Mouse (Mus musculus) kidney, embryonic 15.5 days (tissue): ENCODE data around the gene Kcne3. TPM values are rescaled to one million over a fixed set of nuclear protein-coding genes. Genes with fewer than 3 reads are reported as not detected.

Experiments used
- ATAC-seq: fragments of 200-750 bp; cut with Nextera tagmentation; replicated peaks from 2 replicates; pipeline ENCODE4 v1.8.0; 2017; ENCODE audit warnings: moderate TSS enrichment; ENCODE audit not compliant: low FRiP score
- H3K27ac ChIP-seq: fragments of 300-500 bp; sonication (generic); 2 replicates; pipeline ENCODE4 v1.5.1; 2015; ENCODE audit warnings: mild to moderate bottlenecking, inconsistent platforms
- H3K27me3 ChIP-seq: fragments of 300-500 bp; sonication (generic); 2 replicates; pipeline ENCODE4 v1.6.1; 2015; ENCODE audit warnings: inconsistent platforms
- H3K36me3 ChIP-seq: fragments of 300-500 bp; sonication (generic); 2 replicates; pipeline ENCODE4 v1.6.1; 2015; ENCODE audit warnings: inconsistent platforms
- H3K4me1 ChIP-seq: fragments of 300-500 bp; sonication (generic); 2 replicates; pipeline ENCODE4 v1.6.1; 2015; ENCODE audit warnings: inconsistent platforms
- H3K4me2 ChIP-seq: fragments of 300-500 bp; sonication (generic); 2 replicates; pipeline ENCODE4 v1.6.1; 2015; ENCODE audit warnings: moderate library complexity, mild to moderate bottlenecking, inconsistent platforms
- H3K4me3 ChIP-seq: fragments of 300-500 bp; sonication (generic); replicated peaks from 2 replicates; pipeline ENCODE4 v1.5.1; 2015; ENCODE audit warnings: mild to moderate bottlenecking, inconsistent platforms
- H3K9ac ChIP-seq: fragments of 300-500 bp; sonication (generic); 2 replicates; pipeline ENCODE4 v1.6.1; 2015; ENCODE audit warnings: mild to moderate bottlenecking, inconsistent platforms
- H3K9me3 ChIP-seq: fragments of 300-500 bp; sonication (generic); replicated peaks from 2 replicates; pipeline ENCODE4 v1.6.1; 2016; ENCODE audit warnings: inconsistent platforms
- WGBS: fragments of 180-500 bp; shearing (Covaris S2); methylation state at CpG from one replicate; pipeline ENCODE4 v1.1.7; 2015; ENCODE audit warnings: mixed read lengths; 5-methylcytosine and 5-hydroxymethylcytosine counted together
- polyA plus RNA-seq: library from polyadenylated mRNA; unstranded; fragments of >200 nt; fragmentation: Nextera tagmentation; extraction: Ambion mirVana; gene quantifications from 2 replicates; pipeline ENCODE4 v1.2.1, GENCODE M21; 2015

The Kcne3 gene
- polyA plus RNA-seq, 1 experiment from 2014 or later: 5.1 TPM

DNA sequence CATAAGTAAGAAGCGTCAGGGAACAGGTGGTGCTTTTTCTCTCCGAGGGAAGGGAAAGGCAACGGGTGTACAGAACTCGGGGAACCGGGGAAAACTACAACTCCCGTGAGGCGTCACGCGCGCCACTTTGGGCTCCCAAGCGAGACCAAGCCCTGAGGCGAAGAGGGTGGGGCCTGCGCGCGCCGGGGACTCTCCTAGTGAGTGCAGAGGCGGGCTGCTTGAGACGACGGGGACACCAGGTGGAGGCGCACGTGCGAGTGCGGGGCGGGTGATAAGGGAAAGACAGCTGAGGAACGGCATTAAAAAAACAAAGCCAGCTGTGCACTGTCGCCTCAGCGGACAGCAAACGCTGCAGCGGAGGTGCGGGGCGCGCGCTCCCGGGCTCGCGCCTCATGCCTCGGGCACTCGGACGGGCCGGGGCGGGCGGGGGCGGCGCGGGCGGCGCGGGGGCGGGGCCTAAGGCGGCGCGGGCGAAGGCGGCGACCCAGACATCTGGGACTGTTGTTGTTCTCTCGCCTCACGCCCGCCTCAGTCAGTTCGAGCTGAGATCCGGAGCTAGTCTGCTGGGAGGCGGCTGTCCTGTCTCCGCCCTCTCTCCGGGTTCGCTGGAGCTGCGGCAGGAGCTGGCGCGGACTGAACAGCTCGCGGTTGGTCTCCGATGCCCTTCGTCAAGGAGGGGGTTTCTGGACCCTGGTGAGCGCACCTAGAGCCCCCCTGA lies 51.0 kb downstream of the Kcne3 start, which contains the start of gene Pgm2l1:
Gene Pgm2l1, plus strand, starts transcription at position 237 of the 718 bp plus-strand sequence.
- H3K4me3 ChIP-seq: peak within 1 kb of the TSS; percentile 69
- under 1% methylated on average over 63 of the region's 72 CpGs for WGBS
- no peaks in the 10 kb centered on the region for H3K9me3 ChIP-seq
- H3K4me2 ChIP-seq: peak within 1 kb of the TSS; percentile 98
- H3K4me1 ChIP-seq: peaks cover 10% of the 10 kb centered on the region
- ATAC-seq: peak; percentile 99
- H3K9ac ChIP-seq: peak within 1 kb of the TSS; percentile 63
- H3K27me3 ChIP-seq: peaks cover 2% of the 10 kb centered on the region; the same call in 1 of the 2 replicates
- H3K36me3 ChIP-seq: no peaks in the 10 kb centered on the region
- H3K27ac ChIP-seq: peak within 1 kb of the TSS; percentile 93

DNA sequence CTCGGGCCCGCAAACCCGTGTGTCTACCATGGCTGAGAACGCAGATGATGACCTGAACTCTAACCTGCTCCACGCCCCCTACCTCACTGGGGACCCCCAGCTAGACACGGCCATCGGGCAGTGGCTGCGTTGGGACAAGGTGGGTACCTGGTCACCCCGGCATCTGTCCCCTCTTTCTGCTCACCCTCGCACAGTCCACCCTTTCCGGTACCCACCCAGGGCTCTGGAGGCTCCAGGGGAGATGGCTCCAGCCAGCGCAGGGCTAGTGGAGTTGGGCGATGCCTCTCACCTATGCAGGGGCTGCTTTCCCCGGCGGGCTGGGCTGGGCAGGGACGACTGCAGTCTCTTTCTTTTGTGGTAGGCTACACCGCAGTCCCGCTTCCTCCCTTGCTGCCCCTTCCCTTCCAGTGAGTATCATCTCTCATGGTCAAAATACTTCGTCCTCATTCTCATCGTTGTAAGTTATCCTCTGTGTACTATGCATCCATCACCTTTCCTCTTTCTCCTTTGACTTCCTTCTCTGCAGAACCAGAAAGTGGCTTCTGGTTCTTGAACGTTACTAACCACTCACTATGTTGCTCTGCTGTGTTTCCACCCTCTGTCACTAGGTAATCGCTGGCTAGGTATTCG lies 51.7 kb downstream of the Kcne3 start:
- ATAC-seq: peak; percentile 52
- H3K9ac ChIP-seq: peak overlapping the region; percentile 63
- no peaks in the 10 kb centered on the region for H3K9me3 ChIP-seq

DNA sequence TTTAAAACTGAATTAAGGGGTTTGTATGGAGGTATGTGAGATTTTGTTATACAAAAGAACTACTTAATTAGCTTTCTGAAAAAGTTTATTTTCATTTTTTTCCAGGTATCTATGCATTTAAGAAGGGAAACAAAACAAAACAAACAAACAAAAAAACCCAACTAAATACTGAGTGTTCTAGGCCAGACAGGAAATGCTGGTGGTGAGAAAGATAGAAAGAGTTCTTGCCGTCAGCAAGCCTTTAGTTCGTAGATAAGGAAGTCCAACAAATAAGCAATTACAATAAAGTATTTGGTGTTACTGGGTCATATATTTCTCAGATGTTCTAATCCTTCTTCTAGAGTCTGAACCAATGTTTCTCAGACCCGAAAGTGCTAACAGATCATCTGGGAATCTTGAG lies 52.7 kb downstream of the Kcne3 start:
- no peaks in the 10 kb centered on the region for H3K36me3 ChIP-seq
- no peak for ATAC-seq
- H3K27me3 ChIP-seq: peaks cover 2% of the 10 kb centered on the region; the same call in 1 of the 2 replicates
- peak overlapping the region; percentile 98 for H3K4me2 ChIP-seq
- H3K4me3 ChIP-seq: peak overlapping the region; percentile 69; the same call in 1 of the 2 replicates
- H3K27ac ChIP-seq: no peak overlapping the region
- H3K4me1 ChIP-seq: peaks cover 11% of the 10 kb centered on the region
- no peak overlapping the region for H3K9ac ChIP-seq
- WGBS: 48% methylated on average over 3 of the region's 3 CpGs
- no peaks in the 10 kb centered on the region for H3K9me3 ChIP-seq

More for the DNA sequence above, 51.7 kb downstream of the Kcne3 start:
- Histone ChIP-seq H3K4me1 (peaks cover 10% of the 10 kb centered on the region), H3K27me3 (peaks cover 2% of the 10 kb centered on the region; the same call in 1 of the 2 replicates), H3K27ac (peak overlapping the region; percentile 93), H3K36me3 (no peaks in the 10 kb centered on the region), H3K4me2 (peak overlapping the region; percentile 98), H3K4me3 (peak overlapping the region; percentile 69)
- WGBS: 2% methylated on average over 23 of the region's 23 CpGs

DNA sequence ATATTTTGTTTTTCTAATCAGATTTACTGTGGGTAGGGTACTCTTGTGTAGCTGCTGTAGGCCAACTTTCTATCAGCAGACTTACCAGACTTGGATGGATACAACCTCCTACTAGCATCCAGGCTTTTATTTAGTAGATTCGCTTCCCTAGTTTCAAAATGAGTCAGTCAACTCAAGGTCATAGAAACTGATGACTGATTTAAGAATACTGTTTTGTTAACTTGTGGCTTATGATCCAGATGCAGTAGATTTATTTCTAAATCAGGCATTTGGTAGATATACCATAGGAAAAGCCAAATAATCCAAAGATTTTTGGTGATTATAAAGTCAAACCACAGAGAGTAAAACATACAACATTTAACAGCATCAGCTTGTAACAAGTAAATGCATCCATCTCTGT lies 54.3 kb downstream of the Kcne3 start:
- no peak overlapping the region for H3K9ac ChIP-seq
- no peak for ATAC-seq
- no peak overlapping the region for H3K27ac ChIP-seq
- H3K36me3 ChIP-seq: no peaks in the 10 kb centered on the region
- H3K4me2 ChIP-seq: no peak overlapping the region
- 86% methylated on average over 1 of the region's 1 CpGs for WGBS
- H3K4me3 ChIP-seq: no peak overlapping the region
- peaks cover 14% of the 10 kb centered on the region for H3K4me1 ChIP-seq
- H3K27me3 ChIP-seq: peaks cover 2% of the 10 kb centered on the region; the same call in 1 of the 2 replicates
- no peaks in the 10 kb centered on the region for H3K9me3 ChIP-seq

DNA sequence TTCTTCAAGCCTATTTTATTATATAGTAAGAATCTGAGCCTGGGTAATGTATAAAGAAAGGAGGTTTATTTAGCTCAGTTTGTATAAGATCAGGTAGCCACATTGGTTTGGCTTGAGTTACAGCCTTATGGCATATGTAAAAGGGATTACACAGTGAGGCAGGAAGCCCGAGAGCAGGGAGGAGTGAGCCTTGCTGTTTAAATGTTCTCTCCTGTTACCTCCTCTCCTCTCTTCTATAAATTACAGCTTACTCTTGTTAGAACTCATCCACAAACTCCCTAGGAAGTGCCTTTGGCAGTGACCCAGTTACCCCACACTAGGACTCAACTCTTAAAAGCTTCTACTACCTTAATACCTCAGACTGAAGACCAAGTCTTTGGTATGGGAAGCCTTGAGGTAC lies 55.4 kb downstream of the Kcne3 start:
- ATAC-seq: no peak
- H3K9ac ChIP-seq: no peak overlapping the region
- no peaks in the 10 kb centered on the region for H3K36me3 ChIP-seq
- no peak overlapping the region for H3K4me3 ChIP-seq
- H3K27ac ChIP-seq: no peak overlapping the region
- 34% methylated on average over 1 of the region's 1 CpGs for WGBS
- H3K9me3 ChIP-seq: no peaks in the 10 kb centered on the region
- H3K4me1 ChIP-seq: peaks cover 14% of the 10 kb centered on the region
- H3K4me2 ChIP-seq: no peak overlapping the region
- H3K27me3 ChIP-seq: no peaks in the 10 kb centered on the region; the same call in 1 of the 2 replicates

DNA sequence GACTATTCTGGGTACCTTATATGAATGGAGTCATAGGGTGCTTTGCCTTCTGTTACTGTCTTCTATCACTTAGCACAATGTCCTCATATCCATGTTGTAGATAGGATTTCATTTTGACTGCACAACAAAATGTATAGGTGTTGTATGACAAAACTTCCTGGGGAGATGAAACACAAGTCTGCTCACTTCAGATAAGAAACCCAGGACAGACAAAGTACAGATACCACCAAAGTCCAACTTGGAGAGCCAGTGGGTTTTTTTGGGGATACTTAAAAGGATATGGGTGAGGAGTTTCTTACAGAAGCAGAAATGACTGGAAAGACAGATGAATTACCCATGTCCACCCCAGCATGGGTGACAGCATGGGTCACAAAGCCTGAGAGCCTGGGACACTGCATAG lies 57.4 kb downstream of the Kcne3 start:
- ATAC-seq: no peak
- H3K4me3 ChIP-seq: no peak overlapping the region
- H3K9ac ChIP-seq: no peak overlapping the region
- no peaks in the 10 kb centered on the region for H3K9me3 ChIP-seq
- no peak overlapping the region for H3K27ac ChIP-seq
- H3K36me3 ChIP-seq: no peaks in the 10 kb centered on the region
- peaks cover 5% of the 10 kb centered on the region; the same call in 1 of the 2 replicates for H3K4me1 ChIP-seq
- H3K27me3 ChIP-seq: no peaks in the 10 kb centered on the region
- H3K4me2 ChIP-seq: no peak overlapping the region

Other genes with a start within 250 kb of the Kcne3 start
- gene Rnf169, start 196.1 kb upstream of the Kcne3 start, polyA plus RNA-seq: 5.9 and 6.2 TPM in 2 replicates
- gene Chrdl2, start 170.3 kb upstream of the Kcne3 start, polyA plus RNA-seq: 0.69 and 0.87 TPM in 2 replicates
- 64.3 and 66.3 TPM in 2 replicates for gene Pold3, start 54.9 kb upstream of the Kcne3 start, polyA plus RNA-seq
- gene Lipt2, start 17.2 kb upstream of the Kcne3 start, polyA plus RNA-seq: 21.5 TPM in 2 replicates
- gene Pgm2l1, start 50.9 kb downstream of the Kcne3 start, polyA plus RNA-seq: 3.8 and 4.4 TPM in 2 replicates
- 7.7 TPM in 2 replicates for gene P4ha3, start 109.0 kb downstream of the Kcne3 start, polyA plus RNA-seq
- 27.4 and 28.1 TPM in 2 replicates for gene C2cd3, start 195.7 kb downstream of the Kcne3 start, polyA plus RNA-seq
- gene Ppme1, start 195.8 kb downstream of the Kcne3 start, polyA plus RNA-seq: 61.2 and 68.9 TPM in 2 replicates